Mouse (Mus musculus) cerebellum, adult 2 months (tissue): ENCODE data around the gene Olfr859.

Experiments
- CTCF ChIP-seq: fragments of 200-500 bp; IDR thresholded peaks from 2 replicates; pipeline ENCODE4 v1.5.1; 2011; ENCODE audit warnings: low read depth, mild to moderate bottlenecking, control low read depth, low read length, moderate library complexity, borderline replicate concordance; ENCODE audit not compliant: insufficient read depth
- POLR2A ChIP-seq: fragments of 200-500 bp; IDR thresholded peaks from 2 replicates; pipeline ENCODE4 v1.6.1; 2011; ENCODE audit warnings: low read length, control low read depth, borderline replicate concordance; ENCODE audit not compliant: insufficient read depth

DNA sequence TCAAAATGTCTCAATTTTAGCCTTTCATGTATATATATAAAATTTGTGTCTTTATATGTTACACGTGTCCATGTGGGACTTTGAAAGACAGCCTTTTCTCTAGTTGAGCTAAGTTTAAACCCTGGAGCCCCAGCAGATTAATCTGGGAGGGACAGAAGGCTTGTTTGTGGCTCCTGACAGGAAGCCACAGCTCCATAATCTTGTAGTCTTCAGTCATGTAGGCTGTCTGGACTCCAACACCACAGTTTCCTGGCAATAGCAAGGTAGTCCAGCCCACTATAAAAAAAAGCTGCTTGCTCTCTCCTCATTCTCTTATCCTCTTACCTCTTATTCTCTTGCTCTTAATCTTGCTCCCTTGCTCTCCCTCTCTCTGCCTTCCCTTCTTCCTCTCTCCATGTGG is 1.7 kb upstream of the Olfr859 start:
- TF ChIP-seq POLR2A (no peak), CTCF (no peak)
